Mouse (Mus musculus) intestine, embryonic 16.5 days (tissue): ENCODE data around the gene Lrch3. TPM values are rescaled to one million over a fixed set of nuclear protein-coding genes. Genes with fewer than 3 reads are reported as not detected.
"Not testable (repeated sequence)": the region's sequence is repeated elsewhere in the genome, so short reads cannot be mapped to it uniquely, and the experiment has no call there.

Experiments used
- ATAC-seq: fragments of 200-750 bp; cut with Nextera tagmentation; 2 replicates; pipeline ENCODE4 v1.8.0; 2017; ENCODE audit warnings: moderate TSS enrichment, moderate library complexity
- H3K27ac ChIP-seq: fragments of 300-500 bp; sonication (generic); 2 replicates; pipeline ENCODE4 v1.5.1; 2014; ENCODE audit warnings: mild to moderate bottlenecking, low read length
- H3K27me3 ChIP-seq: fragments of 300-500 bp; sonication (generic); replicated peaks from 2 replicates; pipeline ENCODE4 v1.6.1; 2014; ENCODE audit warnings: low read length, control low read depth, mixed read lengths; ENCODE audit not compliant: control insufficient read depth, insufficient read depth
- H3K36me3 ChIP-seq: fragments of 300-500 bp; sonication (generic); 2 replicates; pipeline ENCODE4 v1.6.1; 2014; ENCODE audit warnings: low read length, control low read depth; ENCODE audit not compliant: control insufficient read depth, insufficient read depth
- H3K4me1 ChIP-seq: fragments of 300-500 bp; sonication (generic); 2 replicates; pipeline ENCODE4 v1.6.1; 2014; ENCODE audit warnings: low read length, control low read depth, mixed read lengths; ENCODE audit not compliant: control insufficient read depth, insufficient read depth
- H3K4me2 ChIP-seq: fragments of 300-500 bp; sonication (generic); 2 replicates; pipeline ENCODE4 v1.6.1; 2014; ENCODE audit warnings: low read depth, low read length, control low read depth
- H3K4me3 ChIP-seq: fragments of 300-500 bp; sonication (generic); 2 replicates; pipeline ENCODE4 v1.5.1; 2014; ENCODE audit warnings: mild to moderate bottlenecking, low read length
- H3K9ac ChIP-seq: fragments of 300-500 bp; sonication (generic); 2 replicates; pipeline ENCODE4 v1.6.1; 2014; ENCODE audit warnings: low read depth, low read length
- H3K9me3 ChIP-seq: fragments of 300-500 bp; sonication (generic); 2 replicates; pipeline ENCODE4 v1.6.1; 2016; ENCODE audit warnings: low read length, control low read depth; ENCODE audit not compliant: control insufficient read depth
- WGBS: fragments of 180-500 bp; shearing (Covaris S2); extraction: QIAGEN DNeasy Blood & Tissue Kit; methylation state at CpG from one replicate; pipeline ENCODE4 v1.1.7; 2014; 5-methylcytosine and 5-hydroxymethylcytosine counted together
- polyA plus RNA-seq: library from polyadenylated mRNA; unstranded; fragments of >200 nt; fragmentation: Nextera tagmentation; extraction: Ambion mirVana; gene quantifications from 2 replicates; pipeline ENCODE4 v1.2.1, GENCODE M21; 2015

Gene Lrch3
- polyA plus RNA-seq, 1 experiment from 2014 or later = 10.0 TPM

- H3K9me3 ChIP-seq, H3K4me2 ChIP-seq, H3K9ac ChIP-seq, H3K4me3 ChIP-seq, H3K27ac ChIP-seq, ATAC-seq, H3K36me3 ChIP-seq, H3K4me1 ChIP-seq, H3K27me3 ChIP-seq: not testable (repeated sequence)
- 46% methylated on average over 3 of the region's 3 CpGs for WGBS
Observed at GRCm38 (mm10) chr16:32939301-32939700, 25.4 kb downstream of the Lrch3 start.

GRCm38 (mm10) chr16:32939716-32940115 lies 25.8 kb downstream of the Lrch3 start:
- not testable (repeated sequence) for H3K4me2 ChIP-seq, H3K9ac ChIP-seq, H3K9me3 ChIP-seq, H3K36me3 ChIP-seq, H3K4me3 ChIP-seq, H3K27ac ChIP-seq, H3K27me3 ChIP-seq, H3K4me1 ChIP-seq, ATAC-seq
- 83% methylated on average over 4 of the region's 4 CpGs for WGBS

GRCm38 (mm10) chr16:32941226-32941625 lies 27.3 kb downstream of the Lrch3 start:
- not testable (repeated sequence) for H3K27me3 ChIP-seq, H3K27ac ChIP-seq, H3K4me3 ChIP-seq, H3K4me2 ChIP-seq, H3K4me1 ChIP-seq, H3K9me3 ChIP-seq, ATAC-seq, H3K9ac ChIP-seq, H3K36me3 ChIP-seq
- 86% methylated on average over 2 of the region's 2 CpGs for WGBS

- no peak overlapping the region for H3K4me3 ChIP-seq
- no peak overlapping the region for H3K9ac ChIP-seq
- H3K9me3 ChIP-seq = no peaks in the 10 kb centered on the region
- no peak overlapping the region for H3K4me2 ChIP-seq
- H3K36me3 ChIP-seq = no peaks in the 10 kb centered on the region
- no peaks in the 10 kb centered on the region for H3K4me1 ChIP-seq
- no peaks in the 10 kb centered on the region for H3K27me3 ChIP-seq
- H3K27ac ChIP-seq = no peak overlapping the region
- no peak for ATAC-seq
- WGBS = 73% methylated on average over 5 of the region's 5 CpGs
Observed at GRCm38 (mm10) chr16:32942694-32943093, 28.8 kb downstream of the Lrch3 start.

- no peak for ATAC-seq
- Histone ChIP-seq H3K27me3 (no peaks in the 10 kb centered on the region), H3K4me2 (no peak overlapping the region), H3K9me3 (no peaks in the 10 kb centered on the region), H3K27ac (no peak overlapping the region), H3K4me1 (no peaks in the 10 kb centered on the region), H3K4me3 (no peak overlapping the region), H3K9ac (no peak overlapping the region), H3K36me3 (no peaks in the 10 kb centered on the region)
- WGBS = 73% methylated on average over 5 of the region's 5 CpGs
Observed at GRCm38 (mm10) chr16:32945379-32945778, 31.5 kb downstream of the Lrch3 start.

- Histone ChIP-seq H3K4me2 (no peak overlapping the region), H3K27me3 (no peaks in the 10 kb centered on the region), H3K9ac (no peak overlapping the region), H3K27ac (no peak overlapping the region), H3K4me3 (no peak overlapping the region), H3K4me1 (no peaks in the 10 kb centered on the region), H3K36me3 (no peaks in the 10 kb centered on the region), H3K9me3 (no peaks in the 10 kb centered on the region)
- no peak for ATAC-seq
- WGBS = 80% methylated on average over 8 of the region's 8 CpGs
Observed at GRCm38 (mm10) chr16:32948016-32948415, 34.1 kb downstream of the Lrch3 start.

GRCm38 (mm10) chr16:32948656-32949055 lies 34.8 kb downstream of the Lrch3 start:
- Histone ChIP-seq H3K4me3 (no peak overlapping the region), H3K27me3 (no peaks in the 10 kb centered on the region), H3K27ac (no peak overlapping the region), H3K4me2 (no peak overlapping the region), H3K36me3 (no peaks in the 10 kb centered on the region), H3K4me1 (no peaks in the 10 kb centered on the region), H3K9ac (no peak overlapping the region), H3K9me3 (no peaks in the 10 kb centered on the region)
- WGBS = 83% methylated on average over 5 of the region's 5 CpGs
- no peak for ATAC-seq

GRCm38 (mm10) chr16:32949281-32949680 lies 35.4 kb downstream of the Lrch3 start:
- H3K9ac ChIP-seq = no peak overlapping the region
- no peaks in the 10 kb centered on the region for H3K9me3 ChIP-seq
- no peak overlapping the region for H3K27ac ChIP-seq
- H3K4me2 ChIP-seq = no peak overlapping the region
- no peak overlapping the region for H3K4me3 ChIP-seq
- H3K4me1 ChIP-seq = no peaks in the 10 kb centered on the region
- no peaks in the 10 kb centered on the region for H3K27me3 ChIP-seq
- ATAC-seq = no peak
- H3K36me3 ChIP-seq = no peaks in the 10 kb centered on the region

- Histone ChIP-seq H3K4me2 (no peak overlapping the region), H3K4me3 (no peak overlapping the region), H3K9me3 (no peaks in the 10 kb centered on the region), H3K9ac (no peak overlapping the region), H3K4me1 (no peaks in the 10 kb centered on the region), H3K27me3 (no peaks in the 10 kb centered on the region), H3K27ac (no peak overlapping the region), H3K36me3 (0 out of 2 replicates have a peak, but pooled peaks cover 8% of the 10 kb centered on the region)
- ATAC-seq = no peak
- 84% methylated on average over 2 of the region's 2 CpGs for WGBS
Observed at GRCm38 (mm10) chr16:32951074-32951473, 37.2 kb downstream of the Lrch3 start.

- no peak overlapping the region for H3K4me2 ChIP-seq
- H3K4me3 ChIP-seq = no peak overlapping the region
- H3K9me3 ChIP-seq = no peaks in the 10 kb centered on the region
- no peaks in the 10 kb centered on the region for H3K27me3 ChIP-seq
- H3K4me1 ChIP-seq = no peaks in the 10 kb centered on the region
- WGBS = 73% methylated on average over 5 of the region's 5 CpGs
- 0 out of 2 replicates have a peak, but pooled peaks cover 8% of the 10 kb centered on the region for H3K36me3 ChIP-seq
- ATAC-seq = no peak
- H3K27ac ChIP-seq = no peak overlapping the region
- H3K9ac ChIP-seq = no peak overlapping the region
Observed at GRCm38 (mm10) chr16:32953806-32954205, 39.9 kb downstream of the Lrch3 start.
